Mouse (Mus musculus) hindbrain, embryonic 16.5 days (tissue): ENCODE measurements around the gene Trim46. TPM values are rescaled to one million over a fixed set of nuclear protein-coding genes. Genes with fewer than 3 reads are reported as not detected.
A peak's percentile ranks its signal among the peaks of the same experiment; 100 is the strongest.

Experiments
- ATAC-seq: fragments of 200-750 bp; cut with Nextera tagmentation; 2 replicates; pipeline ENCODE4 v1.8.0; 2017; ENCODE audit warnings: moderate TSS enrichment, moderate library complexity
- H3K27ac ChIP-seq: fragments of 300-500 bp; sonication (generic); 2 replicates; pipeline ENCODE4 v1.5.1; 2014; ENCODE audit warnings: low read depth, mild to moderate bottlenecking, control low read depth, low read length, moderate library complexity
- H3K27me3 ChIP-seq: fragments of 300-500 bp; sonication (generic); replicated peaks from 2 replicates; pipeline ENCODE4 v1.6.1; 2014; ENCODE audit warnings: low read length; ENCODE audit not compliant: control insufficient read depth, insufficient read depth
- H3K36me3 ChIP-seq: fragments of 300-500 bp; sonication (generic); 2 replicates; pipeline ENCODE4 v1.6.1; 2014; ENCODE audit warnings: mild to moderate bottlenecking, low read length, moderate library complexity, mixed read lengths; ENCODE audit not compliant: control insufficient read depth, insufficient read depth
- H3K4me1 ChIP-seq: fragments of 300-500 bp; sonication (generic); 2 replicates; pipeline ENCODE4 v1.6.1; 2014; ENCODE audit warnings: low read depth, low read length; ENCODE audit not compliant: control insufficient read depth, insufficient read depth
- H3K4me2 ChIP-seq: fragments of 300-500 bp; sonication (generic); 2 replicates; pipeline ENCODE4 v1.6.1; 2014; ENCODE audit warnings: mild to moderate bottlenecking, low read length, control low read depth, moderate library complexity
- H3K4me3 ChIP-seq: fragments of 300-500 bp; sonication (generic); 2 replicates; pipeline ENCODE4 v1.5.1; 2014; ENCODE audit warnings: mild to moderate bottlenecking, low read length, control low read depth, moderate library complexity
- H3K9ac ChIP-seq: fragments of 300-500 bp; sonication (generic); 2 replicates; pipeline ENCODE4 v1.6.1; 2014; ENCODE audit warnings: low read depth, mild to moderate bottlenecking, control low read depth, low read length, moderate library complexity
- H3K9me3 ChIP-seq: fragments of 300-500 bp; sonication (generic); 2 replicates; pipeline ENCODE4 v1.6.1; 2014; ENCODE audit warnings: mild to moderate bottlenecking, low read length, moderate library complexity; ENCODE audit not compliant: control insufficient read depth
- WGBS: fragments of 180-500 bp; shearing (Covaris S2); extraction: QIAGEN DNeasy Blood & Tissue Kit; methylation state at CpG from one replicate; pipeline ENCODE4 v1.1.7; 2014; 5-methylcytosine and 5-hydroxymethylcytosine counted together
- polyA plus RNA-seq: library from polyadenylated mRNA; unstranded; fragments of >200 nt; fragmentation: Nextera tagmentation; extraction: Ambion mirVana; gene quantifications from 2 replicates; pipeline ENCODE4 v1.2.1, GENCODE M21; 2015

Gene Trim46
- polyA plus RNA-seq, 1 experiment from 2014 or later: 78.7 TPM

DNA sequence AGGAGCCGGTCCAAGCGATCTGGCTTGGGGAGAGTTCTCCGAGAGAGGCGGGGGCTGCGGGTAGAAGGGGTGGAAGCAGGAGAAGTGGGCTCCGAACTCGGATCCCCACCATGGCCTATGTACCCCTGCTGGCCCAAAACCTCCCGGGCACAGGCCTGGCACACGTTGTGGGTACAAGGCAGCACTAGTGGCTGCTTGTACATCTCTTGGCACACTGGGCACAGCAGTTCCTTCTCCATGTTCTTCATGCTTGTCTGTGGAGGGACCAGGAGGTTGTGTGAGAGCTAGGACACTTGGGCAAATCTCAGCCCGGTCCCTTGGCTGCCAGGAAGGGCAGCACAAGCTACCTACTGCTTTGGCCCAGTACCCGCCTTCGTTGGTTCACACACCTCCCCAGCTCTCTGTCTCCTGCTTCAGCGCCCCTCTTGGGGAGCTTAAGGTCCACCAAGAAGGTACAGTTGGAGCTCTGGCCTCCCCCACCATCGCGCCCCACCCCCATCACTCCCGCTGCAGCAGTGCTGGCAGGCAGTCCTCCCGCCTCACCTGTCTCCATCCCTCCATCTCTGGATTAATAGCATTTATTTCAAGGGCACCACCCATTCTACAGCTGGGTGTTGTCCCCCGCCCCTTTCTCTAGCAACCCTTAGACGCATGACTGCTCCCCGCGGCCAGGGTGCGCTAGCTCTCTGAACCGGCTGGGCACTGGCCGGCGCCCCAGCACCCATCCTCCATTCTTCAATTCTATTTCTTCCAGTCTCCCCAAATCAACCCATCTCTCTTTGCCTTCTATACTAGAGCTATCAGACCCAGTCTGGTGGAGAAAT lies 1.7 kb downstream of the Trim46 start:
- Histone ChIP-seq H3K27ac (peak overlapping the region; percentile 95), H3K27me3 (no peaks in the 10 kb centered on the region), H3K9me3 (no peaks in the 10 kb centered on the region), H3K9ac (peak overlapping the region; percentile 79), H3K4me2 (peak overlapping the region; percentile 92), H3K4me1 (peaks cover 29% of the 10 kb centered on the region), H3K4me3 (peak overlapping the region; percentile 74), H3K36me3 (peaks cover 22% of the 10 kb centered on the region)
- WGBS: 8% methylated on average over 25 of the region's 25 CpGs
- ATAC-seq: peak; percentile 46

DNA sequence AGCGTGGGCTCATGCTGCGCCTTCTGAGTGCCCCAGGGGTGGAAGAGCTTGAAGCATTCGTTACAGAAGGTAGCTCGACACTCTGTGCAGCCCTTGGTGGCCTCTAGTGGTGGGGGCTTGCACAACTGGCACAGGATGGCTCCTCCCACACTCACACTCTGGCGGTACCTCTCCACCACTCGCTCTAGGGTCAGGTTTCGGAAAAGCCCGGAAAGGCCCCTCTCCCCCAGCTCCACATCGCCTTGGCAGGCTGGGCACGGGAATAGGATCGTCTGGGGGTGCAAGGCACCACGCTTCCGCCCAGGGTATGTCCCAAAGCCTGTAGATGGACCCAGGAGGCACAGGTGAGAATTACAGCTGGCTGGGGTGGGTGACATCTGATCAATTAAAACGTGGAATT lies 2.5 kb downstream of the Trim46 start:
- WGBS: 11% methylated on average over 14 of the region's 14 CpGs
- Histone ChIP-seq H3K4me2 (peak overlapping the region; percentile 92), H3K27me3 (no peaks in the 10 kb centered on the region), H3K27ac (no peak overlapping the region), H3K9ac (peak overlapping the region; percentile 79), H3K9me3 (no peaks in the 10 kb centered on the region), H3K4me3 (peak overlapping the region; percentile 74), H3K36me3 (peaks cover 29% of the 10 kb centered on the region), H3K4me1 (peaks cover 29% of the 10 kb centered on the region)
- no peak for ATAC-seq

DNA sequence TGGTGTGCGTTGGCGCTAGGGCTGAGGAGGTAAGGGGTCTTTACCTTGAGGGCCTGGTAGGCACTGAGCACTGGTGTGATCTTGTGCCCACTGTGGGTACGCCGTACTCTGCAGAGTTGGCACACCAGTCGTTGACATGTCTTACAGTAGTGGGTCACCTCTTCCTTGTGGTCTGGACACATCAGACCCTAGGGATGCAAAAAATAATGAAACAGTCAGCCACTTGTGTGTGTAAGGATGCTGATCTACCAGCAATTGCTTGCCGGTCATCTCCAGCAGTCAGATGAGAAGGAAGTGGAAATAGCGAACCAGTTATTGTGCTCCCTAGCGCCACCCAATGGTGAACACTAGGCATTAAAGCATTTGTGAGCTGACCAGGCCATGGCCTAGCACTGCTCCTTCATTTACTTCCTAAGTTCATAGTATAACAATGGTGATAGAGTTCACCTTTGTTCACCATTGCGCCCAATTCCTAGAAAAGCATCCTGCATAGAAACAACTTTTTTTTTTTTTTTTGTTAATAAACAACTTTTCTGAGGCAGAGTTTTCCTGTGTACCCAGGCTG lies 3.7 kb downstream of the Trim46 start:
- H3K4me1 ChIP-seq: peaks cover 26% of the 10 kb centered on the region
- no peaks in the 10 kb centered on the region for H3K9me3 ChIP-seq
- H3K4me3 ChIP-seq: no peak overlapping the region
- H3K27ac ChIP-seq: no peak overlapping the region
- no peak overlapping the region for H3K4me2 ChIP-seq
- H3K27me3 ChIP-seq: no peaks in the 10 kb centered on the region
- H3K36me3 ChIP-seq: peaks cover 41% of the 10 kb centered on the region
- 66% methylated on average over 9 of the region's 9 CpGs for WGBS
- H3K9ac ChIP-seq: no peak overlapping the region
- ATAC-seq: no peak

DNA sequence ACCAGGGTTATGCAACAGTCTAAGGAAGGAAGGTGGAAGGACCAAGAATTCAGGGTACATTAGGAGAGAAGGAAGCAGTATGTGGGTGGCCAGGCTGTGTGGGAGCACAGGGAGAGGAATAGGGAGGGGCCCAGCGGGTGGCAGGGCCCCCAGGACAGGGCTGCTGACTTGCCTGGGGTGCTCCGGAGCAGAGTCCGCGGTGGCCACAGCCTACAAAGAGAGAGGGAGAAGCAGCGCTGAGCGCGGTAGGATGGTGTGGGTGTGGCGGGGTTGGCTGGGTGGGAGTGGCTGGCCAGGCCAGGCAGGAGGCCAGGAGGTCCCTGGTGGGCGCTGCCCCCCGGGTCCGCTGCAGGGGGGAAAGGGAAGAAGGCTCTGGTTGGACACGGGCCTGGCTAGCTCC lies 7.6 kb downstream of the Trim46 start:
- no peak overlapping the region for H3K27ac ChIP-seq
- H3K4me3 ChIP-seq: no peak overlapping the region
- WGBS: 74% methylated on average over 8 of the region's 12 CpGs
- H3K9ac ChIP-seq: no peak overlapping the region
- H3K27me3 ChIP-seq: no peaks in the 10 kb centered on the region
- no peaks in the 10 kb centered on the region for H3K9me3 ChIP-seq
- peaks cover 8% of the 10 kb centered on the region for H3K4me1 ChIP-seq
- peaks cover 68% of the 10 kb centered on the region for H3K36me3 ChIP-seq
- ATAC-seq: no peak
- H3K4me2 ChIP-seq: no peak overlapping the region

DNA sequence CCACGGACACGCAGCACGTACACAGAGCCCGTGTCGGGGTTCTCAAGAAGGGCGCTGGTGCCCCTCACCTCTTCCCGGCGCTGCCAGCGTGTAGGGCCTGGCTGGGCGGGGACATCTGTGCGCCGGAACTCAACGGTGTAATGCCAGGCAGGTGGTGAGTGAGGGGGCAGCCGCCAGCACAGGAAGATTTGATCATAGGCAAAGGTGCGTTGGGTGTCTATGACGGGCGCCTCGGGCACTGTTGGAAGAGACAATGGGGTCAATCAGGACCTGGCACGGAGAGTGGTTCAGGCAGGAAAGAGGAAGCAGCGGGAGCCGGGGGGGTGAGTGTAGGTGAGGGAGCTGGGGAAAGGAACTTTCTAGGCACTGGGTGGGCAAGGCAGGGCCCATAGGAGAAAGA lies 8.4 kb downstream of the Trim46 start:
- Histone ChIP-seq H3K9ac (no peak overlapping the region), H3K36me3 (peaks cover 73% of the 10 kb centered on the region), H3K4me2 (no peak overlapping the region), H3K9me3 (no peaks in the 10 kb centered on the region), H3K4me1 (peaks cover 5% of the 10 kb centered on the region; the same call in 1 of the 2 replicates), H3K27me3 (no peaks in the 10 kb centered on the region), H3K4me3 (no peak overlapping the region), H3K27ac (no peak overlapping the region)
- WGBS: 92% methylated on average over 21 of the region's 21 CpGs
- no peak for ATAC-seq

DNA sequence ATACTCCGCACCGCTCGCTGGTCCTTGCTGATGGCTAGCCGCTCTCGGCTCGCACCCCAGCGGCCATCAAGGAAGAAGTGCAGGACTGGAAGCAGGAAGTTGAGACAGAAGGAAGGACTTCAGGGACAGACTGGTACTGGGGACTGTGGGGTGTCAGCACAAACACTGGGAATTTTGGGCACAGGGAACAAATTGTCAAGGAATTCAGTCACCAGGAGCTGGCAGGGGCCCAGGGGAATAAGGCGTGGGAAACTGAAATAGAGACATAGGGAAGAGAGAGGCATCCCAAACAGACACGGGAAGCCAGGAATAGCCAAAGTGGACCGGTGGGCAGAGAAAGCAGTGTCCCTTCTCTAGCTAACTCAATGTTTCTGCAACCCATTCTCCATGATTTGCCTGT lies 9.6 kb downstream of the Trim46 start:
- ATAC-seq: no peak
- 96% methylated on average over 10 of the region's 10 CpGs for WGBS
- Histone ChIP-seq H3K27me3 (no peaks in the 10 kb centered on the region), H3K4me1 (no peaks in the 10 kb centered on the region; the same call in 1 of the 2 replicates), H3K4me2 (no peak overlapping the region), H3K36me3 (peaks cover 64% of the 10 kb centered on the region), H3K4me3 (no peak overlapping the region), H3K9me3 (no peaks in the 10 kb centered on the region), H3K27ac (no peak overlapping the region), H3K9ac (no peak overlapping the region)

DNA sequence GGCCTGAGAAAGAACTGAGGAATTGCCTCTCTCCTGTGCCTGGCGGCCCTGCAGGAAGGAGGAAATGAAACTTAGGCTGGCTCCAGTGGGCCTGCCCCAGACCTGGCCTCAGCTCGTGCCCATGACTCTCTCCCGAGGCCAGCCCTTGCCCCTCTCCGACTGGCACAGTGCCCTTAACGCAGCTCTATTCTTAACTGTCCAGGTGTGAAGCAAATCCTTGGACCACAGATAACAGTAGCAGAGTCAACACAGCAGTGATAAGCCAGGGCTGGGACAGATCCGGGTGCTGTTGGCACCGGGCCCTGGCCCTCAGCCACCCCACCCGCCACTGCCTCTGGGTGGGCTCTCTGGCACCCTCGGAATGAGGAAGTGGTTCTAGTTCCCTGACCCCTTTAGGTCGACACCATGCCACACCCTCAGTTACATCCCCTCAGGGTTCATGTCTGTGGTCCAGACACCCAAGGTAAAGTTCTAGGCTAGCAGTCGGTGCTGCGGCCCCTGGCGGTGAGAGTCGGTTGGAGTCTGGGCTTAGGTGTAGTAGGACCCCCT lies 12.5 kb downstream of the Trim46 start:
- 74% methylated on average over 14 of the region's 14 CpGs for WGBS
- ATAC-seq: no peak
- H3K36me3 ChIP-seq: peaks cover 44% of the 10 kb centered on the region
- H3K9ac ChIP-seq: no peak overlapping the region
- no peak overlapping the region for H3K4me3 ChIP-seq
- H3K9me3 ChIP-seq: no peaks in the 10 kb centered on the region
- H3K27ac ChIP-seq: no peak overlapping the region
- no peak overlapping the region for H3K4me2 ChIP-seq
- H3K4me1 ChIP-seq: peaks cover 4% of the 10 kb centered on the region
- H3K27me3 ChIP-seq: no peaks in the 10 kb centered on the region

DNA sequence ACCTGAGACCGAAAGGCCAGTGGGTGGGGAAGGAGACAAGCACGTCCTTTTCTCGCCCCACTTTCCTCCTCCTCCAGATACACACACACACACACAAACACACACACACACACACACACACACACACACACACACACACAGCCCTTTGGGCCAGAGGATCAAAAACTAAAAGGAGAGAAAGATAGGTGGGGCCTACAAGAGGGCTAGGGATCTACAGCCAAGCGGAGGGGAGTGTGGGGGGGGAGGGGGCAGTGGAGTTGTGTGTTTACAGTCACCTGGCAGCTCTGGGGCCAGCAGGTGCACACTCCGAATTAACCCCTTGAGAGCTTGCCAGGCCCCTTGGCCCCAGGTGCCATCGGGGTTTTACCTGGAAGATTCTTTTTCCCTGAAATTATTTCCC lies 13.5 kb downstream of the Trim46 start:
- WGBS: 80% methylated on average over 6 of the region's 6 CpGs
- no peak for ATAC-seq
- peaks cover 14% of the 10 kb centered on the region for H3K4me1 ChIP-seq
- H3K9me3 ChIP-seq: no peaks in the 10 kb centered on the region
- no peak overlapping the region for H3K4me2 ChIP-seq
- no peaks in the 10 kb centered on the region for H3K27me3 ChIP-seq
- H3K36me3 ChIP-seq: peaks cover 35% of the 10 kb centered on the region
- no peak overlapping the region for H3K9ac ChIP-seq
- H3K4me3 ChIP-seq: no peak overlapping the region
- no peak overlapping the region for H3K27ac ChIP-seq

DNA sequence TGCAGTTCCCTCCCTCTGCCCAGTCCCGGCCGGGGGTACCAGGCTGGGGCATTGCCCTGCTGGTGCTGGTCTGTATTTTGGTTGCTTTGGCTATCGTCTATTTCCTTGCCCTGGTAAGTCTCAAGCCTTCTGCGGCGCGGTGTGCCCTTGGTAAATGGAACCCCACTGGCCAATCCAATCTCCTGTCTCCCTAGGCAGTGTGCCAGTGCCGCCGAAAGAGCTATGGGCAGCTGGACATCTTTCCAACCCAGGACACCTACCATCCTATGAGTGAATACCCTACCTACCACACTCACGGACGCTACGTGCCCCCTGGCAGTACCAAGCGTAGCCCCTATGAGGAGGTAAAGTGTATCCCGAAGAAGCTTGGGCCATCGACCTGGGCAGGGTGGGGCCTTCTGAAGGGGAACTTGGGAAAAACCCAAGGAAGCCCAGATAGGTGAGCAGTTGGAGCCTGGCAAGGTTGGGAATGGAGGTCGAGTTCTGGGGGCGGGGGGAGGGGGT lies 14.3 kb downstream of the Trim46 start:
- no peak overlapping the region for H3K9ac ChIP-seq
- H3K27ac ChIP-seq: no peak overlapping the region
- no peak overlapping the region for H3K4me3 ChIP-seq
- H3K9me3 ChIP-seq: no peaks in the 10 kb centered on the region
- WGBS: 77% methylated on average over 16 of the region's 16 CpGs
- H3K4me1 ChIP-seq: peaks cover 22% of the 10 kb centered on the region
- ATAC-seq: no peak
- no peak overlapping the region for H3K4me2 ChIP-seq
- no peaks in the 10 kb centered on the region for H3K27me3 ChIP-seq
- H3K36me3 ChIP-seq: peaks cover 29% of the 10 kb centered on the region
